Mouse (Mus musculus) olfactory bulb, adult 2 months (tissue): ENCODE results near the gene Rfwd3. TPM values are rescaled to one million over a fixed set of nuclear protein-coding genes. Genes with fewer than 3 reads are reported as not detected.
"Not testable (repeated sequence)": the region's sequence is repeated elsewhere in the genome, so short reads cannot be mapped to it uniquely, and the experiment has no call there.

Source experiments
- H3K27ac ChIP-seq: fragments of 200-500 bp; 2 replicates; pipeline ENCODE4 v1.5.1; 2012; ENCODE audit warnings: low read depth, low read length; ENCODE audit not compliant: insufficient read depth
- H3K4me1 ChIP-seq: fragments of 200-500 bp; 2 replicates; pipeline ENCODE4 v1.6.1; 2012; ENCODE audit warnings: low read length; ENCODE audit not compliant: control insufficient read depth, insufficient read depth
- H3K4me3 ChIP-seq: fragments of 200-500 bp; 2 replicates; pipeline ENCODE4 v1.5.1; 2012; ENCODE audit warnings: mild to moderate bottlenecking, low read depth, low read length, moderate library complexity; ENCODE audit not compliant: insufficient read depth
- CTCF ChIP-seq: fragments of 200-500 bp; IDR thresholded peaks from 2 replicates; pipeline ENCODE4 v1.5.1; 2012; ENCODE audit warnings: low read depth, mild to moderate bottlenecking, low read length, moderate library complexity; ENCODE audit not compliant: insufficient read depth
- POLR2A ChIP-seq: fragments of 200-500 bp; IDR thresholded peaks from 2 replicates; pipeline ENCODE4 v1.6.1; 2012; ENCODE audit warnings: mild to moderate bottlenecking, low read depth, low read length, moderate library complexity; ENCODE audit not compliant: insufficient read depth
- WGBS: fragments of 180-500 bp; shearing (Covaris S2); methylation state at CpG from one replicate; pipeline ENCODE4 v1.1.7; 2018; 5-methylcytosine and 5-hydroxymethylcytosine counted together
- polyA plus RNA-seq: library from polyadenylated mRNA; stranded (reverse); fragments of >200 nt; gene quantifications from 2 replicates; pipeline ENCODE4 v1.2.4, GENCODE M21; 2012; ENCODE audit warnings: low replicate concordance; ENCODE audit not compliant: missing spikeins, insufficient read depth, insufficient read length

The Rfwd3 gene
- polyA plus RNA-seq, 1 experiment, result not detected

GRCm38 (mm10) chr8:111314729-111315128 lies 14.7 kb upstream of the Rfwd3 start:
- WGBS, result 83% methylated on average over 12 of the region's 12 CpGs
- Histone ChIP-seq H3K4me1 (no peaks in the 10 kb centered on the region), H3K4me3 (no peak overlapping the region), H3K27ac (no peak overlapping the region)
- TF ChIP-seq POLR2A (no peak), CTCF (no peak)

GRCm38 (mm10) chr8:111313961-111314360 lies 13.9 kb upstream of the Rfwd3 start:
- H3K4me3 ChIP-seq, H3K4me1 ChIP-seq, H3K27ac ChIP-seq: not testable (repeated sequence)
- 95% methylated on average over 6 of the region's 6 CpGs for WGBS

- 78% methylated on average over 3 of the region's 3 CpGs for WGBS
- TF ChIP-seq CTCF (no peak), POLR2A (no peak)
- Histone ChIP-seq H3K27ac (no peak overlapping the region), H3K4me3 (no peak overlapping the region), H3K4me1 (no peaks in the 10 kb centered on the region)
Observed at GRCm38 (mm10) chr8:111312758-111313162, 12.7 kb upstream of the Rfwd3 start.

- WGBS, result 87% methylated on average over 15 of the region's 15 CpGs
Observed at GRCm38 (mm10) chr8:111310006-111310405, 10.0 kb upstream of the Rfwd3 start.

GRCm38 (mm10) chr8:111305031-111305730 lies 5.2 kb upstream of the Rfwd3 start:
- Histone ChIP-seq H3K27ac (no peak overlapping the region), H3K4me1 (no peaks in the 10 kb centered on the region), H3K4me3 (no peak overlapping the region)
- TF ChIP-seq POLR2A, result no peak
- TF ChIP-seq CTCF, result no peak
- 29% methylated on average over 5 of the region's 5 CpGs for WGBS

More at GRCm38 (mm10) chr8:111310006-111310405, 10.0 kb upstream of the Rfwd3 start:
- not testable (repeated sequence) for H3K27ac ChIP-seq, H3K4me1 ChIP-seq, H3K4me3 ChIP-seq

- WGBS, result 92% methylated on average over 3 of the region's 3 CpGs
- TF ChIP-seq POLR2A (no peak), CTCF (no peak)
- H3K27ac ChIP-seq, result no peak overlapping the region
Observed at GRCm38 (mm10) chr8:111304359-111304758, 4.3 kb upstream of the Rfwd3 start.

GRCm38 (mm10) chr8:111303076-111303803 lies 3.2 kb upstream of the Rfwd3 start:
- not testable (repeated sequence) for H3K4me1 ChIP-seq, H3K4me3 ChIP-seq, H3K27ac ChIP-seq
- 63% methylated on average over 5 of the region's 5 CpGs for WGBS

More at GRCm38 (mm10) chr8:111304359-111304758, 4.3 kb upstream of the Rfwd3 start:
- H3K4me3 ChIP-seq, result no peak overlapping the region
- H3K4me1 ChIP-seq, result no peaks in the 10 kb centered on the region

GRCm38 (mm10) chr8:111300597-111301546 lies 850 bp upstream of the Rfwd3 start:
- WGBS, result 65% methylated on average over 11 of the region's 11 CpGs

GRCm38 (mm10) chr8:111299363-111299820 lies 630 bp downstream of the Rfwd3 start:
- Histone ChIP-seq H3K27ac (peak overlapping the region; percentile 6; the same call in 1 of the 2 replicates), H3K4me3 (peak overlapping the region; percentile 98), H3K4me1 (no peaks in the 10 kb centered on the region)
- WGBS, result under 1% methylated on average over 28 of the region's 28 CpGs
- TF ChIP-seq CTCF (no peak), POLR2A (no peak)

More at GRCm38 (mm10) chr8:111300597-111301546, 850 bp upstream of the Rfwd3 start:
- TF ChIP-seq POLR2A (no peak), CTCF (no peak)
- H3K4me3 ChIP-seq, result no peak overlapping the region
- no peak overlapping the region for H3K27ac ChIP-seq
- no peaks in the 10 kb centered on the region for H3K4me1 ChIP-seq
